Mouse (Mus musculus) bone marrow, adult 2 months (tissue): ENCODE results near the gene Pip4k2b.

ENCODE experiments used
- CTCF ChIP-seq: fragments of 200-500 bp; IDR thresholded peaks from 2 replicates; pipeline ENCODE4 v1.5.1; 2011; ENCODE audit warnings: low read length, control low read depth; ENCODE audit not compliant: control insufficient read depth, insufficient read depth
- POLR2A ChIP-seq: fragments of 200-500 bp; IDR thresholded peaks from 2 replicates; pipeline ENCODE4 v1.6.1; 2011; ENCODE audit warnings: low read depth, mild to moderate bottlenecking, control low read depth, low read length, borderline replicate concordance; ENCODE audit not compliant: control insufficient read depth

- TF ChIP-seq CTCF (no peak), POLR2A (no peak)
Measured at GRCm38 (mm10) chr11:97671177-97671527, 73.4 kb downstream of the Pip4k2b start.
